Comparison of ENCODE assay signal across 10 mouse cellular contexts in genomic region chr2:116942321-116942791, GRCm38 (mm10).
DNase-seq lines count a peak whose midpoint lies in the region; ATAC-seq lines count a peak whose summit lies in the region.
"Had no signal": no experiment of that assay in that cellular context is flagged by ENCODE, and none has a peak within 500 bp of the region (broad histone marks: within the 10 kb centered on the region; RNA-seq: fewer than 3 reads in every experiment).

No protein-coding gene starts in this region.

- no peak overlapping the region for H3K27ac ChIP-seq in embryonic facial prominence, embryonic 14.5 days (replicated peaks; ENCODE audit: low read depth, low read length)
- no peak overlapping the region for H3K27ac ChIP-seq in forebrain, embryonic 11.5 days (ENCODE audit: low read depth, low read length)

- ATAC-seq in embryonic facial prominence, embryonic 14.5 days (ENCODE audit: low read depth): no peak
- peak; percentile 79 for ATAC-seq in megakaryocyte progenitor cell, adult 5-6 weeks (replicated peaks; ENCODE audit: poor library complexity)
- ATAC-seq in forebrain, embryonic 11.5 days (replicated peaks; ENCODE audit: low FRiP score): no peak

- no peaks in the 10 kb centered on the region for H3K4me1 ChIP-seq in embryonic facial prominence, embryonic 14.5 days (ENCODE audit: control insufficient read depth, insufficient read depth, low read length)
- no peaks in the 10 kb centered on the region for H3K4me1 ChIP-seq in forebrain, embryonic 11.5 days (replicated peaks; ENCODE audit: control insufficient read depth, insufficient read depth, low read length)

- DNase-seq in adrenal gland, postnatal 36 days: peak; percentile 21 to 25
- DNase-seq in adrenal gland, postnatal 25 days: no peak
- peak; percentile 48 for DNase-seq in embryonic facial prominence, embryonic 14.5 days (ENCODE audit: low spot score)
- DNase-seq in kidney, postnatal 10 days: peak; percentile 25
- DNase-seq in forebrain, embryonic 11.5 days (ENCODE audit: low spot score): no peak
- no peak for DNase-seq in spleen, adult 18-20 months
- DNase-seq in gastrocnemius, adult 18-20 months (ENCODE audit: low spot score): no peak
- DNase-seq: B cell, adult 2 months; cerebellum, postnatal 14 days had no signal

- no peak overlapping the region for H3K4me3 ChIP-seq in embryonic facial prominence, embryonic 14.5 days (ENCODE audit: low read depth, low read length)
- H3K4me3 ChIP-seq in forebrain, embryonic 11.5 days (ENCODE audit: low read depth, low read length): no peak overlapping the region

- H3K9me3 ChIP-seq in embryonic facial prominence, embryonic 14.5 days (ENCODE audit: control insufficient read depth, low read length): no peaks in the 10 kb centered on the region
- no peaks in the 10 kb centered on the region for H3K9me3 ChIP-seq in forebrain, embryonic 11.5 days (ENCODE audit: control insufficient read depth, low read length)

- H3K4me2 ChIP-seq in embryonic facial prominence, embryonic 14.5 days (ENCODE audit: low read depth, low read length): no peak overlapping the region
- no peak overlapping the region for H3K4me2 ChIP-seq in forebrain, embryonic 11.5 days (ENCODE audit: low read depth, low read length, severe bottlenecking)

- H3K36me3 ChIP-seq in embryonic facial prominence, embryonic 14.5 days (ENCODE audit: control insufficient read depth, insufficient read depth, low read length): no peaks in the 10 kb centered on the region
- H3K36me3 ChIP-seq in forebrain, embryonic 11.5 days (ENCODE audit: control insufficient read depth, insufficient read depth, low read length): no peaks in the 10 kb centered on the region

- 59% methylated on average over 8 of the region's 8 CpGs for WGBS in embryonic facial prominence, embryonic 14.5 days
- WGBS in forebrain, embryonic 11.5 days: 63% methylated on average over 8 of the region's 8 CpGs

- H3K27me3 ChIP-seq in embryonic facial prominence, embryonic 14.5 days (replicated peaks; ENCODE audit: control insufficient read depth, insufficient read depth, low read length): no peaks in the 10 kb centered on the region
- H3K27me3 ChIP-seq in forebrain, embryonic 11.5 days (ENCODE audit: control insufficient read depth, insufficient read depth, low read length): no peaks in the 10 kb centered on the region

- H3K9ac ChIP-seq in embryonic facial prominence, embryonic 14.5 days (ENCODE audit: low read depth, low read length): no peak overlapping the region
- H3K9ac ChIP-seq in forebrain, embryonic 11.5 days (ENCODE audit: low read length): no peak overlapping the region

Comparison
In these comparisons a context has a peak if more than half of its experiments do, and no peak if none do; other contexts are left out.
1. DNase-seq: peak in adrenal gland, postnatal 36 days (2 of 2), embryonic facial prominence, embryonic 14.5 days (single experiment) and kidney, postnatal 10 days (single experiment); none in adrenal gland, postnatal 25 days (single experiment), forebrain, embryonic 11.5 days (single experiment), spleen, adult 18-20 months (0 of 2) and gastrocnemius, adult 18-20 months (single experiment).